Mouse (Mus musculus): ENCODE measurements around the gene Gm11084. TPM values are rescaled to one million over a fixed set of nuclear protein-coding genes. Genes with fewer than 3 reads are reported as not detected.

Gm11084 gene
- polyA plus RNA-seq, 1 experiment from 2014 or later: not detected

DNA sequence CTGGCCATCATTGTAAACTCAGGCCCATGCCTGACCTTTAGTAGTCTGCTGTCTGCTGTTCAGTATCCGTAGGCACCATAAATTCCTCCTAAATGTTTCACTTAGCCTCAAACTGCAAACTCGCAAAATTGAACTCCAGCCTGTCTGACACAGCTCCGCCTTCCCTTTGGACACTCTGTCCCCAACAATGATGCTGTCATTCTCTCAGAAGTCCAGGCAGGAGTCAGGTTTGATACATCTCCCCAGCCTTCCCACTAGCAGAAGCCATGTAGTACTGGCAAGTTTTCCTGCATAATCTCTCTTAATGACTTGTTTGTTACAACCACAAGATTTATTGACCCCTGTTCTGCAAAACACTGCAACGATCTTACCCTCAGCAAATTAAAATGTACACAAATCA is 1.7 kb downstream of the Gm11084 start:
- DNase-seq (ENCODE audit: low spot score): no peak
- Histone ChIP-seq H3K36me3 (peaks cover 19% of the 10 kb centered on the region), H3K9me3 (replicated peaks) (peaks cover 12% of the 10 kb centered on the region; the same call in 1 of the 2 replicates), H3K4me3 (no peak overlapping the region), H3K27ac (replicated peaks) (no peak overlapping the region), H3K27me3 (ENCODE audit: low read depth, poor library complexity, severe bottlenecking) (no peaks in the 10 kb centered on the region), H3K4me1 (peaks cover 14% of the 10 kb centered on the region)
- 80% methylated on average over 4 of the region's 4 CpGs for WGBS

DNA sequence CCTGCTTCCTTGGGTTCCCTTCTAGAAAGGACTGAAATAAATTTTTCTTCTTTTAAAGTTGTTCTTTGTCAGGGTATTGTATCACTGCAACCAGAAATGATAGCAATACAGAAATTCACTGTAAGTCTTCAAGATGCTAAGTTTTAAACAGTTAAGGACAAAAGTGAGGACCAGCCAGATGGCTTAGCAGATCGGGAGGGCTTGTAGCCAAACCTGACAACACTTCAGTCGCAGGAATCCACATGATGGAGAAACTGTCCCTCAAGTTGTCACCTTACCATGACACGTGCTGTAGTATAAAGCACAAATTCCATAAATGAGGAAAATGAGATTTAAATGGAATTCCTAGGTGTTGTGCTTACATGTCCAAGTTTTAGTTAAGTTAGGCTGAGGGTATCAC is 3.3 kb downstream of the Gm11084 start:
- no peak for DNase-seq (ENCODE audit: low spot score)
- Histone ChIP-seq H3K27me3 (ENCODE audit: low read depth, poor library complexity, severe bottlenecking) (no peaks in the 10 kb centered on the region), H3K4me3 (no peak overlapping the region), H3K27ac (replicated peaks) (no peak overlapping the region), H3K9me3 (replicated peaks) (no peaks in the 10 kb centered on the region; the same call in 1 of the 2 replicates), H3K4me1 (peaks cover 14% of the 10 kb centered on the region), H3K36me3 (peaks cover 5% of the 10 kb centered on the region)
- 93% methylated on average over 3 of the region's 3 CpGs for WGBS

DNA sequence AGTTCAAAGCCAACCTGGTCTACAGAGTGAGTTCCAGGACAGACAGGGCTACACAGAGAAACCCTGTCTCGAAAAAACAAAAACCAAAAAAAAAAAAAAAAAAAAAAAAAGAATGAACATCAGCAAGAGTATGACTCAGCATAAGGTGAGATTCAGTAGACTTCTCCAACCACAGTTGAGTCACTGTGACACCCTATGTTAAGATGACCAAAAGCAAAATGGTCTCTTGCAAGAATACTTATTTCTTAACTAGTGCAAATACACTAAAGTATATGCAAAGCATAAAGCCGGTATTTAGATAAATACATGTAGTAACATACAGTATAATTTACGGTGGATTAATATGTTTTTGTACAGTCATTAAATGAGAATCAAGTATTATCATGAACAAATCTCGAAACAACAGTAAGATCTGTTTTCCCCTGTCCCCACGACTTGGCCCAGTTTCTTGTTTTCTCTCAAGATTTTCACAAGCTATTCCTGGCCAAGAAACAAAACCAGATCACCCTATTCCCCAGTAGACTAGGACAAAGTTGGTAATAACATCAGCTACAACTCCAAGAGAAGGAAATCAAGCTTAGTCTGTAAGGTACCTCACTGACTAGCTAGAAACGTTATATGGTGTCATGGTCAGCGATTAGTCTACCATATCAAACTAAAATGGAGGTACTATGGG is 4.3 kb downstream of the Gm11084 start:
- Histone ChIP-seq H3K36me3 (no peaks in the 10 kb centered on the region), H3K27ac (replicated peaks) (no peak overlapping the region), H3K4me3 (no peak overlapping the region), H3K9me3 (replicated peaks) (no peaks in the 10 kb centered on the region), H3K4me1 (peaks cover 20% of the 10 kb centered on the region), H3K27me3 (ENCODE audit: low read depth, poor library complexity, severe bottlenecking) (no peaks in the 10 kb centered on the region)
- WGBS: 96% methylated on average over 7 of the region's 7 CpGs
- no peak for DNase-seq (ENCODE audit: low spot score)

DNA sequence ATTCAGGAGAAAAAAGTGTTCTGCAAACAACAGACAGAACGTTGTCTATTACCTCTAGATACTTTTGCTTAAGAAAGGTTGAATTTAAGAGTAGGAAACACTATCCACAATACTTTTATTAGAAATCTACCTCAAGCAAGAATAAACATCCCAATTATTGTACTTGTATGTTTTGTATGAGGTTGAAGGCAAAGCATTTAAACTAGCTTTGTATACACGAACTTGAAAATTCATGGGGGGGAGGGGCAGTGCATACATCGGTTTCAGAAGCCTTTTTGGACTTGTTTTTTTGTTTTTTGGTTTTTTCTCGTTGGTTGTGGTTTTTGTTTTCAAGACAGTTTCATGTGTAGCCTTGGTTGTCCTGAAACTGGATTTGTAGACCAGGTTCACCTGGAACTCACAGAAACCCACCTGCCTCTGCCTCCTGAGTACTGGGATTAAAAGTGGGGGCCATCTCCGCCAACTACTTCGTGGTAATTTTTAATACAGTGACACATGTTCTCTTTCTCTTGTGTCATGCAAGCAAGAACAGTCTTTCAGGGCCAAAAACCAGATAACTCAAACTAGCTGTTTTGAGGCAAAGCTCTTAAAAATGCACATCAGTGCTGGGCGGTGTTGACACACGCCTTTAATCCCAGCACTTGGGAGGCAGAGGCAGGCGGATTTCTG is 4.9 kb downstream of the Gm11084 start:
- Histone ChIP-seq H3K4me1 (peaks cover 27% of the 10 kb centered on the region), H3K4me3 (peak overlapping the region; percentile 87), H3K36me3 (no peaks in the 10 kb centered on the region), H3K9me3 (replicated peaks) (no peaks in the 10 kb centered on the region), H3K27me3 (ENCODE audit: low read depth, poor library complexity, severe bottlenecking) (no peaks in the 10 kb centered on the region), H3K27ac (replicated peaks) (peak overlapping the region; percentile 100; the same call in 1 of the 2 replicates)
- DNase-seq (ENCODE audit: low spot score): no peak
- 81% methylated on average over 9 of the region's 9 CpGs for WGBS

DNA sequence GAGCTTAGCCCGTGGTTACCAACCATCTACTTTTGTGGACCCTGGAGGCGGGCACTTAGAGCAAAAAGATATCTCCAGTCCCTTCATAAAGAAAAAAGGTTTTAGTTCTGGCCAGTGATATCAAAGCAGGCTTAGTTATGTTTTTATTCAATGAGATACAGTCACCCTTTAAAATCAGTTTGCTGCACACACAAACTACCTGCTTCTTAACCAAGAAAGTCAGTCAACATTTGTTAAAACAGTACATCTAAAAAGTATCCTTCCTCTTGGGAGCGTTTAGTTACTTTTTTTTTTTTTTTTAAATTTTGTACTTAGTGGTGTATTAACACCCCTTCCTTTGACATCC is 5.5 kb downstream of the Gm11084 start:
- H3K36me3 ChIP-seq: peaks cover 2% of the 10 kb centered on the region
- 15% methylated on average over 3 of the region's 3 CpGs for WGBS
- H3K27me3 ChIP-seq (ENCODE audit: low read depth, poor library complexity, severe bottlenecking): no peaks in the 10 kb centered on the region
- DNase-seq (ENCODE audit: low spot score): no peak
- H3K4me1 ChIP-seq: peaks cover 32% of the 10 kb centered on the region
- H3K9me3 ChIP-seq (replicated peaks): no peaks in the 10 kb centered on the region
- peak overlapping the region; percentile 87 for H3K4me3 ChIP-seq
- H3K27ac ChIP-seq (replicated peaks): peak overlapping the region; percentile 100

DNA sequence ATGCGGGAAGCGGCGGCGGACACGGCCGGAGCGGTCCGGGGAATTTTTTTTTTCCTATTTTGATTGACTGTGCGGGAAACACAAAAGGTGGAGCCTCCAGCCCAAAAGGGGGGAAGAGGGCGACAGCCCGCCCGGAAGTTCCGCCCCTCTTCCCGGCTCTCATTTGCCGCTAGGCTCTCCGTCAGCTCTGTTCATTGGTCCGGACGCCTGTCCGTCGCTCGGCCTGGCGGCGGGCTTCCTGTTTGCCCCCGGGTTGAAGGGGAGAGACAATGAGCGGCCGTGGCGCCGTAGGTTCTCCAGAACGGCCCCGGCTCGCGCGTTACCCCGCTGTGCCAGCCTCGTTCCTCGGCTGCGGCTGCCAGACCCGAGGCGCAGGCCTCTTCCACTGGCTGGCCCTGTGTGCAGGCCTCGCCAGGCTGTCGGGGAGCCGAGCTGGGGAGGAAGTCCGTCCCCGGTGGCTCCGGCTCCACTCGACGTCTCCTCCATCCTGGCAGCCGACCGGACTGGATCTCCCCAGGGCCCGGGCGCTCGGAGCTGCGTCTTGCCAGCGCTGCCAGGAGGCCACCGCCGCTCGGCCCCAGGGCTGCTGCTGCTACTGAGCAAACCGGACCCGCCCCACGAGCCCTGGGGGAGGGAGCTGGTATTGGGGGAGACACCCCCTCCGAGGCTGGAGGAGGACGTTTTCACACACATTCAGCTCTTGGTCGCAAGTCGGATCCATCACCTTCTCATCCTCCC is 6.0 kb downstream of the Gm11084 start, which contains the start of gene Sp3:
Sp3 (minus strand) TSS at position 110 of the 738 bp plus-strand sequence.
- Histone ChIP-seq H3K27ac (replicated peaks) (peak within 1 kb of the TSS; percentile 100), H3K4me3 (peak within 1 kb of the TSS; percentile 87), H3K27me3 (ENCODE audit: low read depth, poor library complexity, severe bottlenecking) (no peaks in the 10 kb centered on the region), H3K4me1 (peaks cover 38% of the 10 kb centered on the region), H3K36me3 (peaks cover 7% of the 10 kb centered on the region), H3K9me3 (replicated peaks) (no peaks in the 10 kb centered on the region)
- under 1% methylated on average over 63 of the region's 64 CpGs for WGBS
- peak; percentile 98 for DNase-seq (ENCODE audit: low spot score)

DNA sequence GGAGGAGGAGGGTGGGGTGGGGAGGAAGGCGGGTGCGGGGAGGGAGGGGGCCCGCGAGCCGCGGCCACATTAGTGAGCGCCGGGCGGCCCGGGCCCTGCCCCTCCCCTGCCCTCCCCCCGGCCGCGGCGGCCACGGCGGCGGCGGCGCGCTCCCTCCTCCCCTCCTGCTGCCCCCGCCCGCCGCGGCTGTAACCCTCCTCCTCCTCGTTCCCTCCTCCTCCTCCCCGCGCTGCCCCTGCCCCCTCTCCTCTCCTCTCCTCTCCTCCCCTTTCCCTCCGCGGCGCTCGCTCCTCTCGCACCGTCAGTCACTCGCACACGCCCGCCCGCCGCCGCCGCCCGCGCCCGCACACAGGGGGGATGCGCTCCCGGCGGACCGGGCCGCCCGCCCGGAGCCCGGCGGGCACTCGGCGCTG is 6.9 kb downstream of the Gm11084 start:
- WGBS: 2% methylated on average over 37 of the region's 54 CpGs
- H3K4me3 ChIP-seq: peak overlapping the region; percentile 87
- peaks cover 33% of the 10 kb centered on the region for H3K4me1 ChIP-seq
- H3K27ac ChIP-seq (replicated peaks): peak overlapping the region; percentile 100
- DNase-seq (ENCODE audit: low spot score): peak; percentile 89
- no peaks in the 10 kb centered on the region for H3K27me3 ChIP-seq (ENCODE audit: low read depth, poor library complexity, severe bottlenecking)
- H3K36me3 ChIP-seq: peaks cover 8% of the 10 kb centered on the region
- H3K9me3 ChIP-seq (replicated peaks): no peaks in the 10 kb centered on the region

DNA sequence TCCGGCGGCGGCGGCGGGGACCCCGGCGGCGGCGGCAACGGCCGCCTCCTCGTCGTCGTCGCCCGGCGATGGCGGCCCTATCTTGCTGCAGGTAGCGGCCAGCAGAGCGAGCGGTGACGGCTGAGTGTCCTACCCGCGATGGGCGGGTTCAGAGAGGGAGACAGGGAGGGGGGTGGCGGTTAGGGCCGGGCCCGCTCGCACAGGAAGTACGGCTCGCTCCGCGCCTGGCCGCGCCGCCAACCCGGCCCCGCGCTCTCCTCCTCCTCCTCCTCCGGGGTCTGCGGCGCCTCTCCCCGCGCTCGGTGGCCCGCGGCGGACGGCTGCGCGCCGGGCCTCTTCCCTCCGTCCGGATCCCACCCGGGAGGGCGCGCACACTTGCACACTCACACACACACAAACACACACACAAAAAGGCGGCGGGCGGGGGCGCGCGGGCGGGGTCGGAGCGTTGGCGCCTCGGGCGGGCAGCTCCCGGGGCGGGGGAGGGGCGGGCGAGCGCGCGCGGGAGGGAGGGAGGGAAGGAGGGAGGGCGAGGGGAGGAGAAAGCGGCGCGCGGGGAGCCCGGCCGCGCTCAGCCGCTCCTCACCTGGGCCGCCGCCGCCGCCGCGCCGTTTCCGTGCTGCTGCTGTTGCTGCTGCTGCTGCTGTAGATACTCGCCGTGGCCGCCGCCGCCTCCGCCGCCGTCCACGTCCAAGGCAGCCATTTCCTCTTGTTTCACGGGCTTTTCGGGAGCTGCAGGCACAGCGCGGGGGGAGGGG is 7.4 kb downstream of the Gm11084 start:
- WGBS: under 1% methylated on average over 77 of the region's 107 CpGs
- DNase-seq (ENCODE audit: low spot score): peak; percentile 92
- Histone ChIP-seq H3K9me3 (replicated peaks) (no peaks in the 10 kb centered on the region), H3K36me3 (peaks cover 9% of the 10 kb centered on the region), H3K4me3 (peak overlapping the region; percentile 87), H3K27me3 (ENCODE audit: low read depth, poor library complexity, severe bottlenecking) (no peaks in the 10 kb centered on the region), H3K4me1 (peaks cover 34% of the 10 kb centered on the region), H3K27ac (replicated peaks) (peak overlapping the region; percentile 100)

DNA sequence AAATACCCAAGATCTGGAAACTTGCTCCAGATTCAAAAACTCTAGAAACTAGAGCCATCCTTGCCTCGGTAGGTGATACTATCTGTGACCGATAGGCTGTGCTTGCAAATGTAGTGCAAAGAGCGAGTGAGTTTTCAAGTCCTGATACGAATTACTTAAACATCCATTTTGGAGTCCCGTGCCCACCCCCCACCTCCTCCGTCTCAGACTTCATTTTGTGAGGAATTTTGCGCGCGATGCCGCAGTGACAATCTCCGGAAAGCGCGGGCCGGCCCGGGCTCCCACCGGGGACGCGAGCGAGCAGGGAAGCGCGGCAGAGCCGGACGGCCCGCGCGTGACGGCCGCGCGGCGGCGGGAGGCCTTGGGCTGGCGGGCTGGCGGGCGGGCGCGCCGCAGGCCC is 8.0 kb downstream of the Gm11084 start:
- WGBS: under 1% methylated on average over 33 of the region's 38 CpGs
- Histone ChIP-seq H3K4me3 (peak overlapping the region; percentile 87), H3K9me3 (replicated peaks) (no peaks in the 10 kb centered on the region), H3K27me3 (ENCODE audit: low read depth, poor library complexity, severe bottlenecking) (no peaks in the 10 kb centered on the region), H3K4me1 (peaks cover 37% of the 10 kb centered on the region), H3K27ac (replicated peaks) (peak overlapping the region; percentile 100), H3K36me3 (peaks cover 9% of the 10 kb centered on the region)
- no peak for DNase-seq (ENCODE audit: low spot score)

DNA sequence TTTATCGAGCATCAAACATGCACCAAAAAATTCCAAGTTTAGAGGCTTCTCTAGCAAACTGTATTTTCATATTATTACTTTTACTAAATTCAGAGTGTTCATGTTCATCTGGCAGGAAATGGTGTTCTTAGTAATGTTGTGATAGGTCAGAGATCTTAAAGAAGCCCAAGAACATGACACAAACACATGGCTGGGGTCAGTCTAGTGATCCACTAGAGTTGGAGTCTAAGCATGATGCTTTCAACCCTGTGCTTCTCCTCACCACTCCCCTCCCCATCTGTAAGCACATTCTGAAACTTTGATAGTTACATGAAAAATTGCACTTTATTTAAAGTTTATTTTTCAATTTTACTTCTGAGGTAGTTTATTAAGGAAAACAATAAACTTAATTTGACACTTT is 9.2 kb downstream of the Gm11084 start:
- peaks cover 12% of the 10 kb centered on the region for H3K36me3 ChIP-seq
- 89% methylated on average over 1 of the region's 1 CpGs for WGBS
- H3K4me3 ChIP-seq: peak overlapping the region; percentile 87

DNA sequence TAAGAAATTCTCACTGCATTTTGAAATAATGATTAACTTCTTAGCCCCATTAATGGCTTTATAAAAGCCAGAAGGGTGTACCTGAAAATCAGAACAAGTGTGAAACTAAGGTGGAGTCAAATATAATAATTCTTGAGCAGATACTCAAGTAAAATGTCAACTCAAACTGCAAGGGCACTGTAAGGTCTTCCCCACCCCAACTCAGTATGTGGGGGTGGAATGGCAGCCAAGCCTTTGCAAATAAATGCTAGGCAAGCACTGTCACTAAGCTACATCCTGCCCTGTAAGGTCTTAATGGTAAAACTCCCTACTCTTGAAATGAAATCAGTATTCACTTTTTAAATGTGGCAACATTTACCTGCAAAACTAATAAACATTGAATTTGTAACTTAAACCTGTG is 10.5 kb downstream of the Gm11084 start:
- Histone ChIP-seq H3K4me1 (peaks cover 30% of the 10 kb centered on the region), H3K36me3 (peaks cover 24% of the 10 kb centered on the region), H3K4me3 (0 out of 2 replicates have a peak overlapping the region, but pooled peaks have one; percentile 87), H3K27ac (replicated peaks) (no peak overlapping the region), H3K27me3 (ENCODE audit: low read depth, poor library complexity, severe bottlenecking) (no peaks in the 10 kb centered on the region), H3K9me3 (replicated peaks) (no peaks in the 10 kb centered on the region)
- DNase-seq (ENCODE audit: low spot score): no peak

More for the DNA sequence above, 9.2 kb downstream of the Gm11084 start:
- Histone ChIP-seq H3K27ac (replicated peaks) (no peak overlapping the region), H3K9me3 (replicated peaks) (no peaks in the 10 kb centered on the region), H3K27me3 (ENCODE audit: low read depth, poor library complexity, severe bottlenecking) (no peaks in the 10 kb centered on the region), H3K4me1 (peaks cover 37% of the 10 kb centered on the region)
- no peak for DNase-seq (ENCODE audit: low spot score)

DNA sequence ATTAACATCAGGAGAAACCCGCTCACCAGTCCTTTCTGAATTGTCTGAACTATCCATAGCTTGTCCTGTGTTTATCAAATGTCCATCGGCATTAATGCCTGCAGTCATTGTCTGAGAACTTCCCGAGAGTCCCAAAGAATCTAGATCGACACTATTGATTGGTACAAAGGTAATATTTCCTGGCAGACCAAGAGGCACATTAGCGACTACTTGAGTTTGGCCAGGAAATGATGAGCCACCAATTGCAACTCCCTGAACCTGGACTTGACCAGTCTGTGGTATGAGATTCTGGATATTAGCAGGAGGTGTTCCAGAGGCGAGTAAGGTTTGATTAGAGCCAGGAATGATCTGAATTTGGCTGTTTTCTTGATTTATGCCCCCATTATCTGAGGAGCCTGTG is 15.7 kb downstream of the Gm11084 start:
- H3K4me3 ChIP-seq: no peak overlapping the region
- H3K4me1 ChIP-seq: peaks cover 10% of the 10 kb centered on the region
- no peak overlapping the region for H3K27ac ChIP-seq (replicated peaks)
- 92% methylated on average over 6 of the region's 6 CpGs for WGBS
- no peaks in the 10 kb centered on the region for H3K27me3 ChIP-seq (ENCODE audit: low read depth, poor library complexity, severe bottlenecking)
- peaks cover 65% of the 10 kb centered on the region for H3K36me3 ChIP-seq
- no peak for DNase-seq (ENCODE audit: low spot score)
- H3K9me3 ChIP-seq (replicated peaks): no peaks in the 10 kb centered on the region
